Comparison of ENCODE assay signal across 8 mouse cellular contexts in the genomic region with DNA sequence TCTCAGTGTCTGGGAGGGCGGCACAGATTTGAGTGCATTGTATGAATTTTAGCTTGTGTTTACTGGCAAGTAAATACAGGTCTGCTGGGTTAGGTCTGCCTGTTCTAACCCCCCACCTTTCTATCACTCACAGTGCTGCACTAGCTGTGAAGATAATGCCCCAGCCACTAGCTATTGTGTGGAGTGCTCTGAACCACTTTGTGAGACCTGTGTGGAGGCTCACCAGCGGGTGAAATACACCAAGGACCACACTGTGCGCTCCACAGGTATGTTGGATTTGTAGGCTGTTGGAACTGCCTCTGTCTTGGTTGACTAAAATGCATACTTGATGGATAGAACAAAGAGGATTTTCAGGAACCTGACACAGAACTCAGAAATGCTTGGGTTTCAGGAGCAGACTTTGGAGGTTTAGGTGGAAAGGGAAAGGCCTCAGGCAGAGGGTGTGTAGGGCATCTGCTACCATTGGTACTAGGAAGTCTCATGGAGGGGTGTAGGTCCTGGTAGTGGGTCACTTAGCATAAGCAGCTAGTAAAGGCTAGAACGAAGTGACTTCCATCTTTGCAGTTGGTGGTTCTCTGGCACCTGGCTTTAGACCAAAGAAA. TPM values are rescaled to one million over a fixed set of nuclear protein-coding genes. Genes with fewer than 3 reads are reported as not detected.
DNase-seq lines count a peak whose midpoint lies in the region; ATAC-seq and TF ChIP-seq lines count a peak whose summit lies in the region.

No protein-coding gene starts in this region.

- H3K36me3 ChIP-seq in kidney, postnatal 0 days (ENCODE audit: insufficient read depth, low read length), result peaks cover 41% of the 10 kb centered on the region
- peaks cover 53% of the 10 kb centered on the region for H3K36me3 ChIP-seq in embryonic facial prominence, embryonic 12.5 days
- H3K36me3 ChIP-seq in intestine, embryonic 14.5 days (ENCODE audit: control insufficient read depth, insufficient read depth, low read length), result peaks cover 51% of the 10 kb centered on the region
- peaks cover 52% of the 10 kb centered on the region for H3K36me3 ChIP-seq in neural tube, embryonic 12.5 days

- H3K27me3 ChIP-seq in kidney, postnatal 0 days (ENCODE audit: insufficient read depth, low read length), result no peaks in the 10 kb centered on the region
- H3K27me3 ChIP-seq in embryonic facial prominence, embryonic 12.5 days, result no peaks in the 10 kb centered on the region
- no peaks in the 10 kb centered on the region for H3K27me3 ChIP-seq in intestine, embryonic 14.5 days (replicated peaks; ENCODE audit: control insufficient read depth, insufficient read depth, low read length)
- no peaks in the 10 kb centered on the region for H3K27me3 ChIP-seq in neural tube, embryonic 12.5 days (replicated peaks)

- H3K4me2 ChIP-seq in kidney, postnatal 0 days (ENCODE audit: low read length), result peak overlapping the region; percentile 90
- H3K4me2 ChIP-seq in embryonic facial prominence, embryonic 12.5 days (replicated peaks), result peak overlapping the region; percentile 99
- peak overlapping the region; percentile 70 for H3K4me2 ChIP-seq in intestine, embryonic 14.5 days (ENCODE audit: low read length)
- peak overlapping the region; percentile 92 for H3K4me2 ChIP-seq in neural tube, embryonic 12.5 days (replicated peaks)

- DNase-seq in kidney, postnatal 0 days (ENCODE audit: low spot score), result no peak
- no peak for DNase-seq in kidney, postnatal 14 days
- no peak for DNase-seq in intestine, embryonic 14.5 days (ENCODE audit: low spot score)
- no peak for DNase-seq in thymus, adult 18-20 months
- DNase-seq in layer of hippocampus, adult 18-20 months (ENCODE audit: low spot score in 2 of 2), result no peak
- no peak for DNase-seq in ovary, postnatal 36 days (ENCODE audit: low spot score)

- H3K27ac ChIP-seq in kidney, postnatal 0 days, result peak overlapping the region; percentile 99; the same call in 1 of the 2 replicates
- H3K27ac ChIP-seq in embryonic facial prominence, embryonic 12.5 days, result peak overlapping the region; percentile 100
- H3K27ac ChIP-seq in intestine, embryonic 14.5 days (ENCODE audit: low read depth), result peak overlapping the region; percentile 99; the same call in 1 of the 2 replicates
- no peak overlapping the region for H3K27ac ChIP-seq in neural tube, embryonic 12.5 days

- peak overlapping the region; percentile 91 for H3K4me3 ChIP-seq in kidney, postnatal 0 days (replicated peaks; ENCODE audit: low read depth, low read length)
- peak overlapping the region; percentile 93 for H3K4me3 ChIP-seq in embryonic facial prominence, embryonic 12.5 days
- peak overlapping the region; percentile 72 for H3K4me3 ChIP-seq in intestine, embryonic 14.5 days (ENCODE audit: low read depth, low read length)
- H3K4me3 ChIP-seq in neural tube, embryonic 12.5 days, result peak overlapping the region; percentile 95

- WGBS in kidney, postnatal 0 days, result 26% methylated on average over 4 of the region's 4 CpGs
- WGBS in embryonic facial prominence, embryonic 12.5 days, result 27% methylated on average over 4 of the region's 4 CpGs
- WGBS in intestine, embryonic 14.5 days, result 22% methylated on average over 4 of the region's 4 CpGs
- WGBS in neural tube, embryonic 12.5 days, result 29% methylated on average over 4 of the region's 4 CpGs

- no peak for ATAC-seq in kidney, postnatal 0 days (replicated peaks; ENCODE audit: low FRiP score, low read depth)
- ATAC-seq in embryonic facial prominence, embryonic 12.5 days (ENCODE audit: insufficient number of reproducible peaks, insufficient read depth, low FRiP score, low TSS enrichment), result no peak
- ATAC-seq in intestine, embryonic 14.5 days (replicated peaks; ENCODE audit: low FRiP score, low TSS enrichment, low read depth), result no peak
- no peak for ATAC-seq in neural tube, embryonic 12.5 days (ENCODE audit: low FRiP score, low read depth)

- no peak for TF ChIP-seq CTCF in kidney, postnatal 0 days (IDR thresholded peaks at IDR 0.05; ENCODE audit: low read depth)

- H3K4me1 ChIP-seq in kidney, postnatal 0 days (replicated peaks; ENCODE audit: insufficient read depth, low read length), result peaks cover 12% of the 10 kb centered on the region; the same call in 1 of the 2 replicates
- H3K4me1 ChIP-seq in embryonic facial prominence, embryonic 12.5 days, result peaks cover 15% of the 10 kb centered on the region
- peaks cover 14% of the 10 kb centered on the region for H3K4me1 ChIP-seq in intestine, embryonic 14.5 days (replicated peaks; ENCODE audit: control insufficient read depth, insufficient read depth, low read length)
- peaks cover 21% of the 10 kb centered on the region for H3K4me1 ChIP-seq in neural tube, embryonic 12.5 days

- peak overlapping the region; percentile 94 for H3K9ac ChIP-seq in kidney, postnatal 0 days (ENCODE audit: low read depth, low read length)
- peak overlapping the region; percentile 98 for H3K9ac ChIP-seq in embryonic facial prominence, embryonic 12.5 days
- H3K9ac ChIP-seq in intestine, embryonic 14.5 days (ENCODE audit: low read length), result peak overlapping the region; percentile 94
- H3K9ac ChIP-seq in neural tube, embryonic 12.5 days, result peak overlapping the region; percentile 92

- H3K9me3 ChIP-seq in kidney, postnatal 0 days (replicated peaks; ENCODE audit: low read length), result no peaks in the 10 kb centered on the region
- H3K9me3 ChIP-seq in embryonic facial prominence, embryonic 12.5 days, result no peaks in the 10 kb centered on the region
- no peaks in the 10 kb centered on the region for H3K9me3 ChIP-seq in intestine, embryonic 14.5 days (ENCODE audit: control insufficient read depth, low read length)
- no peaks in the 10 kb centered on the region for H3K9me3 ChIP-seq in neural tube, embryonic 12.5 days

RNA-seq across cellular contexts. Expression of a gene that starts 9.0 kb away (rescaled TPM):
- polyA plus RNA-seq in kidney, postnatal 0 days (2015; fragmentation: Nextera tagmentation; extraction: Ambion mirVana), result 235 and 240 TPM in 2 replicates
- 121 and 127 TPM in 2 replicates for polyA plus RNA-seq in embryonic facial prominence, embryonic 12.5 days (2016; fragmentation: Nextera tagmentation; extraction: Ambion mirVana)
- polyA plus RNA-seq in intestine, embryonic 14.5 days (2014; fragmentation: Nextera tagmentation; extraction: Ambion mirVana), result 157 and 161 TPM in 2 replicates
- polyA plus RNA-seq in neural tube, embryonic 12.5 days (2016; fragmentation: Nextera tagmentation; extraction: Ambion mirVana), result 150 and 151 TPM in 2 replicates
- total RNA-seq in layer of hippocampus, adult 18-20 months (2021), result 100 to 1,000 TPM; 146 to 159 TPM

RNA-seq across cellular contexts. Expression of a gene that starts 12.5 kb away (rescaled TPM):
- polyA plus RNA-seq in kidney, postnatal 0 days (2015; fragmentation: Nextera tagmentation; extraction: Ambion mirVana), result 123 and 134 TPM in 2 replicates
- 166 and 183 TPM in 2 replicates for polyA plus RNA-seq in embryonic facial prominence, embryonic 12.5 days (2016; fragmentation: Nextera tagmentation; extraction: Ambion mirVana)
- polyA plus RNA-seq in intestine, embryonic 14.5 days (2014; fragmentation: Nextera tagmentation; extraction: Ambion mirVana), result 72.7 and 124 TPM in 2 replicates
- polyA plus RNA-seq in neural tube, embryonic 12.5 days (2016; fragmentation: Nextera tagmentation; extraction: Ambion mirVana), result 206 and 215 TPM in 2 replicates
- 100 to 1,000 TPM; 196 to 202 TPM for total RNA-seq in layer of hippocampus, adult 18-20 months (2021)

RNA-seq across cellular contexts. Expression of a gene that starts 15.8 kb away (rescaled TPM):
- polyA plus RNA-seq in kidney, postnatal 0 days (2015; fragmentation: Nextera tagmentation; extraction: Ambion mirVana), result 17.4 and 17.5 TPM in 2 replicates
- polyA plus RNA-seq in embryonic facial prominence, embryonic 12.5 days (2016; fragmentation: Nextera tagmentation; extraction: Ambion mirVana), result 28.8 and 29.9 TPM in 2 replicates
- polyA plus RNA-seq in intestine, embryonic 14.5 days (2014; fragmentation: Nextera tagmentation; extraction: Ambion mirVana), result 23.7 and 26.9 TPM in 2 replicates
- 31.8 and 39.9 TPM in 2 replicates for polyA plus RNA-seq in neural tube, embryonic 12.5 days (2016; fragmentation: Nextera tagmentation; extraction: Ambion mirVana)
- 10 to 100 TPM; 33.2 to 34.3 TPM for total RNA-seq in layer of hippocampus, adult 18-20 months (2021)

RNA-seq across cellular contexts. Expression of a gene that starts 26.7 kb away (rescaled TPM):
- 195 and 197 TPM in 2 replicates for polyA plus RNA-seq in kidney, postnatal 0 days (2015; fragmentation: Nextera tagmentation; extraction: Ambion mirVana)
- 480 and 495 TPM in 2 replicates for polyA plus RNA-seq in embryonic facial prominence, embryonic 12.5 days (2016; fragmentation: Nextera tagmentation; extraction: Ambion mirVana)
- 390 and 414 TPM in 2 replicates for polyA plus RNA-seq in intestine, embryonic 14.5 days (2014; fragmentation: Nextera tagmentation; extraction: Ambion mirVana)
- 382 and 393 TPM in 2 replicates for polyA plus RNA-seq in neural tube, embryonic 12.5 days (2016; fragmentation: Nextera tagmentation; extraction: Ambion mirVana)
- 100 to 1,000 TPM; 216 to 246 TPM for total RNA-seq in layer of hippocampus, adult 18-20 months (2021)

RNA-seq across cellular contexts. Expression of a gene that starts 27.6 kb away (rescaled TPM):
- polyA plus RNA-seq in kidney, postnatal 0 days (2015; fragmentation: Nextera tagmentation; extraction: Ambion mirVana), result 0.07 and 0.11 TPM in 2 replicates
- 0.09 TPM in 1 of 2 replicates, not detected in the other for polyA plus RNA-seq in embryonic facial prominence, embryonic 12.5 days (2016; fragmentation: Nextera tagmentation; extraction: Ambion mirVana)
- polyA plus RNA-seq in intestine, embryonic 14.5 days (2014; fragmentation: Nextera tagmentation; extraction: Ambion mirVana), result 0.38 TPM in 1 of 2 replicates, not detected in the other
- 0.33 and 0.46 TPM in 2 replicates for polyA plus RNA-seq in neural tube, embryonic 12.5 days (2016; fragmentation: Nextera tagmentation; extraction: Ambion mirVana)
- total RNA-seq in layer of hippocampus, adult 18-20 months (2021), result under 1 TPM in 1 of 2 experiments, not detected in 1; 0.57 TPM
